ENCODE assay signal across 10 mouse cellular contexts in genomic region chr12:81141329-81141711, GRCm38 (mm10).
DNase-seq lines count a peak whose midpoint lies in the region; ATAC-seq and TF ChIP-seq lines count a peak whose summit lies in the region.
"Had no signal": no experiment of that assay in that cellular context is flagged by ENCODE, and none has a peak within 500 bp of the region (broad histone marks: within the 10 kb centered on the region; RNA-seq: fewer than 3 reads in every experiment).

No protein-coding gene starts in this region.

- no peaks in the 10 kb centered on the region for H3K9me3 ChIP-seq in limb, embryonic 14.5 days (ENCODE audit: control insufficient read depth, low read length)

- H3K27ac ChIP-seq in limb, embryonic 14.5 days (replicated peaks; ENCODE audit: low read depth, low read length) = peak overlapping the region; percentile 63
- H3K27ac ChIP-seq: heart, adult 2 months had no signal

- peak; percentile 74 for DNase-seq in heart, adult 11 months
- DNase-seq in heart, adult 18-20 months = no peak
- DNase-seq in thymus, postnatal 4 days = peak; percentile 17
- no peak for DNase-seq in thymus, postnatal 0 days (ENCODE audit: low spot score)
- no peak for DNase-seq in limb, embryonic 14.5 days (ENCODE audit: low spot score)
- no peak for DNase-seq in spleen, postnatal 10 days (ENCODE audit: low spot score in 2 of 2)
- no peak for DNase-seq in urinary bladder, adult 18-20 months (ENCODE audit: low spot score in 2 of 2)
- DNase-seq: heart, adult 2 months; kidney, postnatal 36 days had no signal

- no peak overlapping the region for H3K9ac ChIP-seq in limb, embryonic 14.5 days (ENCODE audit: low read depth, low read length, severe bottlenecking)

- H3K36me3 ChIP-seq in limb, embryonic 14.5 days (ENCODE audit: control insufficient read depth, insufficient read depth, low read length) = no peaks in the 10 kb centered on the region

- 12% methylated on average over 7 of the region's 7 CpGs for WGBS in limb, embryonic 14.5 days

- peaks cover 13% of the 10 kb centered on the region for H3K4me1 ChIP-seq in limb, embryonic 14.5 days (ENCODE audit: control insufficient read depth, insufficient read depth, low read length)

- no peaks in the 10 kb centered on the region for H3K27me3 ChIP-seq in limb, embryonic 14.5 days (ENCODE audit: control insufficient read depth, insufficient read depth, low read length)

- no peak overlapping the region for H3K4me2 ChIP-seq in limb, embryonic 14.5 days (replicated peaks; ENCODE audit: low read depth, low read length, severe bottlenecking)

- no peak overlapping the region for H3K4me3 ChIP-seq in limb, embryonic 14.5 days (replicated peaks; ENCODE audit: low read length)
- H3K4me3 ChIP-seq: heart, adult 2 months had no signal

- peak; percentile 58; the same call in 1 of the 2 replicates for ATAC-seq in limb, embryonic 14.5 days (ENCODE audit: low FRiP score, low read depth)
- no peak for ATAC-seq in cerebellum, adult (ENCODE audit: insufficient number of reproducible peaks, low FRiP score, low TSS enrichment)

- TF ChIP-seq POLR2A in limb, embryonic 14.5 days (IDR thresholded peaks at IDR 0.05; ENCODE audit: borderline replicate concordance, extremely low read depth, insufficient read depth, insufficient read length) = no peak

Comparison
In these comparisons a context has a peak if more than half of its experiments do, and no peak if none do; other contexts are left out.
1. DNase-seq: peak in heart, adult 11 months (single experiment) and thymus, postnatal 4 days (single experiment); none in heart, adult 18-20 months (0 of 2), thymus, postnatal 0 days (single experiment), limb, embryonic 14.5 days (single experiment), spleen, postnatal 10 days (0 of 2) and urinary bladder, adult 18-20 months (0 of 2).